Mouse (Mus musculus) heart, embryonic 16.5 days (tissue): Measurements from ENCODE around the gene Vps26c. TPM values are rescaled to one million over a fixed set of nuclear protein-coding genes. Genes with fewer than 3 reads are reported as not detected.

ENCODE experiments used
- ATAC-seq: fragments of 200-750 bp; cut with Nextera tagmentation; replicated peaks from 2 replicates; pipeline ENCODE4 v1.8.0; 2017; ENCODE audit warnings: moderate number of reproducible peaks; ENCODE audit not compliant: insufficient read depth, low FRiP score; ENCODE audit errors: extremely low read depth
- H3K27ac ChIP-seq: fragments of 300-500 bp; sonication (generic); 2 replicates; pipeline ENCODE4 v1.5.1; 2014; ENCODE audit warnings: mild to moderate bottlenecking, low read length, control low read depth, moderate library complexity
- H3K27me3 ChIP-seq: fragments of 300-500 bp; sonication (generic); 2 replicates; pipeline ENCODE4 v1.6.1; 2014; ENCODE audit warnings: low read length, mixed read lengths; ENCODE audit not compliant: control insufficient read depth, insufficient read depth
- H3K36me3 ChIP-seq: fragments of 300-500 bp; sonication (generic); 2 replicates; pipeline ENCODE4 v1.6.1; 2014; ENCODE audit not compliant: control insufficient read depth, insufficient read depth
- H3K4me1 ChIP-seq: fragments of 300-500 bp; sonication (generic); 2 replicates; pipeline ENCODE4 v1.6.1; 2014; ENCODE audit warnings: low read length, mixed read lengths; ENCODE audit not compliant: control insufficient read depth, insufficient read depth
- H3K4me2 ChIP-seq: fragments of 300-500 bp; sonication (generic); 2 replicates; pipeline ENCODE4 v1.6.1; 2014; ENCODE audit warnings: low read depth, mild to moderate bottlenecking, control low read depth, low read length
- H3K4me3 ChIP-seq: fragments of 300-500 bp; sonication (generic); 2 replicates; pipeline ENCODE4 v1.5.1; 2014; ENCODE audit warnings: mild to moderate bottlenecking, control low read depth, low read length
- H3K9ac ChIP-seq: fragments of 300-500 bp; sonication (generic); 2 replicates; pipeline ENCODE4 v1.6.1; 2014; ENCODE audit warnings: low read length, control low read depth
- H3K9me3 ChIP-seq: fragments of 300-500 bp; sonication (generic); replicated peaks from 2 replicates; pipeline ENCODE4 v1.6.1; 2016; ENCODE audit warnings: low read length; ENCODE audit not compliant: control insufficient read depth
- WGBS: fragments of 180-500 bp; shearing (Covaris S2); extraction: QIAGEN DNeasy Blood & Tissue Kit; methylation state at CpG from one replicate; pipeline ENCODE4 v1.1.7; 2014; 5-methylcytosine and 5-hydroxymethylcytosine counted together
- polyA plus RNA-seq: library from polyadenylated mRNA; unstranded; fragments of >200 nt; fragmentation: Nextera tagmentation; extraction: Ambion mirVana; gene quantifications from 2 replicates; pipeline ENCODE4 v1.2.1, GENCODE M21; 2015

The Vps26c gene
- polyA plus RNA-seq, 1 experiment from 2014 or later: 51.7 TPM

GRCm38 (mm10) chr16:94536417-94537158, 10.0 kb upstream of the Vps26c start:
- Histone ChIP-seq H3K36me3 (no peaks in the 10 kb centered on the region), H3K9me3 (no peaks in the 10 kb centered on the region), H3K9ac (no peak overlapping the region), H3K4me2 (0 out of 2 replicates have a peak overlapping the region, but pooled peaks have one; percentile 11), H3K27me3 (no peaks in the 10 kb centered on the region), H3K4me3 (no peak overlapping the region), H3K27ac (peak overlapping the region; percentile 54; the same call in 1 of the 2 replicates), H3K4me1 (peaks cover 8% of the 10 kb centered on the region)
- ATAC-seq: 0 out of 2 replicates have a peak, but pooled peaks have one; percentile 41
- 71% methylated on average over 7 of the region's 7 CpGs for WGBS

GRCm38 (mm10) chr16:94535716-94536115, 9.1 kb upstream of the Vps26c start:
- no peak for ATAC-seq
- Histone ChIP-seq H3K4me1 (peaks cover 8% of the 10 kb centered on the region), H3K36me3 (no peaks in the 10 kb centered on the region), H3K27ac (no peak overlapping the region), H3K9me3 (no peaks in the 10 kb centered on the region), H3K4me3 (no peak overlapping the region), H3K4me2 (no peak overlapping the region), H3K27me3 (no peaks in the 10 kb centered on the region), H3K9ac (no peak overlapping the region)
- WGBS: 84% methylated on average over 5 of the region's 5 CpGs

- Histone ChIP-seq H3K9me3 (no peaks in the 10 kb centered on the region), H3K36me3 (no peaks in the 10 kb centered on the region), H3K9ac (no peak overlapping the region), H3K27ac (no peak overlapping the region), H3K27me3 (no peaks in the 10 kb centered on the region), H3K4me1 (peaks cover 8% of the 10 kb centered on the region), H3K4me2 (no peak overlapping the region), H3K4me3 (no peak overlapping the region)
- 65% methylated on average over 6 of the region's 6 CpGs for WGBS
- no peak for ATAC-seq
Observed at GRCm38 (mm10) chr16:94533679-94534078, 7.0 kb upstream of the Vps26c start.

GRCm38 (mm10) chr16:94531268-94531667, 4.6 kb upstream of the Vps26c start:
- Histone ChIP-seq H3K36me3 (no peaks in the 10 kb centered on the region), H3K27me3 (no peaks in the 10 kb centered on the region), H3K9me3 (no peaks in the 10 kb centered on the region), H3K4me3 (no peak overlapping the region), H3K4me1 (peaks cover 9% of the 10 kb centered on the region), H3K9ac (no peak overlapping the region), H3K4me2 (no peak overlapping the region), H3K27ac (no peak overlapping the region)
- ATAC-seq: no peak
- WGBS: 80% methylated on average over 4 of the region's 4 CpGs

- Histone ChIP-seq H3K9me3 (no peaks in the 10 kb centered on the region), H3K36me3 (no peaks in the 10 kb centered on the region), H3K4me1 (peaks cover 30% of the 10 kb centered on the region), H3K9ac (peak overlapping the region; percentile 85), H3K27me3 (no peaks in the 10 kb centered on the region), H3K27ac (peak overlapping the region; percentile 97), H3K4me2 (peak overlapping the region; percentile 85), H3K4me3 (peak overlapping the region; percentile 83)
- no peak for ATAC-seq
- 49% methylated on average over 3 of the region's 3 CpGs for WGBS
Observed at GRCm38 (mm10) chr16:94527546-94527945, 916 bp upstream of the Vps26c start.

- Histone ChIP-seq H3K27ac (peak overlapping the region; percentile 97), H3K27me3 (no peaks in the 10 kb centered on the region), H3K36me3 (no peaks in the 10 kb centered on the region), H3K9me3 (no peaks in the 10 kb centered on the region), H3K4me2 (peak overlapping the region; percentile 85), H3K4me3 (peak overlapping the region; percentile 83), H3K9ac (peak overlapping the region; percentile 85), H3K4me1 (peaks cover 34% of the 10 kb centered on the region)
- ATAC-seq: no peak
- 2% methylated on average over 13 of the region's 13 CpGs for WGBS
Observed at GRCm38 (mm10) chr16:94527152-94527534, 513 bp upstream of the Vps26c start.

- Histone ChIP-seq H3K27ac (peak overlapping the region; percentile 97), H3K9me3 (no peaks in the 10 kb centered on the region), H3K4me1 (peaks cover 41% of the 10 kb centered on the region), H3K36me3 (no peaks in the 10 kb centered on the region), H3K4me3 (peak overlapping the region; percentile 83), H3K9ac (peak overlapping the region; percentile 85), H3K27me3 (no peaks in the 10 kb centered on the region), H3K4me2 (peak overlapping the region; percentile 82)
- peak; percentile 53 for ATAC-seq
- WGBS: under 1% methylated on average over 24 of the region's 24 CpGs
Observed at GRCm38 (mm10) chr16:94525955-94526343, 681 bp downstream of the Vps26c start.

GRCm38 (mm10) chr16:94524691-94525090, 1.9 kb downstream of the Vps26c start:
- no peak overlapping the region for H3K4me2 ChIP-seq
- H3K36me3 ChIP-seq: no peaks in the 10 kb centered on the region
- no peak for ATAC-seq
- H3K9me3 ChIP-seq: no peaks in the 10 kb centered on the region
- WGBS: 88% methylated on average over 9 of the region's 9 CpGs
- H3K9ac ChIP-seq: no peak overlapping the region; the same call in 1 of the 2 replicates
- no peak overlapping the region for H3K4me3 ChIP-seq
- H3K27ac ChIP-seq: no peak overlapping the region
- peaks cover 47% of the 10 kb centered on the region for H3K4me1 ChIP-seq
- H3K27me3 ChIP-seq: no peaks in the 10 kb centered on the region

GRCm38 (mm10) chr16:94523594-94524377, 2.8 kb downstream of the Vps26c start:
- H3K27ac ChIP-seq: peak overlapping the region; percentile 61
- no peaks in the 10 kb centered on the region for H3K36me3 ChIP-seq
- ATAC-seq: no peak
- 0 out of 2 replicates have a peak overlapping the region, but pooled peaks have one; percentile 10 for H3K4me2 ChIP-seq
- H3K4me3 ChIP-seq: no peak overlapping the region
- peak overlapping the region; percentile 49 for H3K9ac ChIP-seq
- WGBS: 37% methylated on average over 6 of the region's 6 CpGs
- peaks cover 56% of the 10 kb centered on the region for H3K4me1 ChIP-seq
- H3K9me3 ChIP-seq: no peaks in the 10 kb centered on the region
- no peaks in the 10 kb centered on the region for H3K27me3 ChIP-seq
